Mouse (Mus musculus) MEL (cell line): Measurements from ENCODE around the gene As3mt. TPM values are rescaled to one million over a fixed set of nuclear protein-coding genes. Genes with fewer than 3 reads are reported as not detected.
A peak's percentile ranks its signal among the peaks of the same experiment; 100 is the strongest.

Experiments used
- DNase-seq: peaks from one replicate; pipeline ENCODE4 v3.0.0; 2011; ENCODE audit warnings: low read depth, low spot score
- H3K27ac ChIP-seq: 2 replicates; pipeline ENCODE4 v1.5.1; 2012; ENCODE audit warnings: low read depth, mild to moderate bottlenecking, control low read depth, low read length, moderate library complexity; ENCODE audit not compliant: control insufficient read depth
- H3K27me3 ChIP-seq, 2 experiments: fragments of 150-350 bp in 1 of 2; sonication (generic) in 1 of 2; 2 replicates each; pipeline ENCODE4 v1.6.1; 2012; ENCODE audit warnings: low read length in 2 of 2, mild to moderate bottlenecking in 2 of 2, improper control_type of control experiment in 1 of 2, moderate library complexity in 1 of 2; ENCODE audit not compliant: insufficient read depth in 2 of 2, control insufficient read depth in 1 of 2
- H3K36me3 ChIP-seq, 2 experiments: 2 replicates each; pipeline ENCODE4 v1.6.1; 2012 to 2014; ENCODE audit warnings: low read length in 2 of 2, improper control_type of control experiment in 1 of 2, inconsistent platforms in 1 of 2, mild to moderate bottlenecking in 1 of 2; ENCODE audit not compliant: insufficient read depth in 2 of 2, control insufficient read depth in 1 of 2
- H3K4me1 ChIP-seq, 2 experiments: fragments of 150-350 bp in 1 of 2; sonication (generic) in 1 of 2; 2 replicates each; pipeline ENCODE4 v1.6.1; 2012; ENCODE audit warnings: low read length in 2 of 2, improper control_type of control experiment in 1 of 2, mild to moderate bottlenecking in 1 of 2; ENCODE audit not compliant: insufficient read depth in 2 of 2, control insufficient read depth in 1 of 2
- H3K4me3 ChIP-seq, 2 experiments: fragments of 150-350 bp in 1 of 2; sonication (generic) in 1 of 2; 2 replicates each; pipeline ENCODE4 v1.5.1; 2012; ENCODE audit warnings: low read depth in 2 of 2, low read length in 2 of 2, mild to moderate bottlenecking in 2 of 2, moderate library complexity in 2 of 2, control low read depth in 1 of 2, improper control_type of control experiment in 1 of 2; ENCODE audit not compliant: control insufficient read depth in 1 of 2, insufficient read depth in 1 of 2
- H3K79me2 ChIP-seq: 2 replicates; pipeline ENCODE4 v1.6.1; 2012; ENCODE audit warnings: mild to moderate bottlenecking, low read length, moderate library complexity; ENCODE audit not compliant: control insufficient read depth, poor library complexity, insufficient read depth
- H3K9ac ChIP-seq: 2 replicates; pipeline ENCODE4 v1.6.1; 2012; ENCODE audit warnings: low read depth, mild to moderate bottlenecking, control low read depth, low read length, moderate library complexity; ENCODE audit not compliant: control insufficient read depth, poor library complexity, severe bottlenecking
- H3K9me3 ChIP-seq: fragments of 150-350 bp; sonication (generic); replicated peaks from 2 replicates; pipeline ENCODE4 v1.6.1; 2012; ENCODE audit warnings: mild to moderate bottlenecking, low read length, improper control_type of control experiment, moderate library complexity; ENCODE audit not compliant: insufficient read depth
- CTCF ChIP-seq, 3 experiments: IDR thresholded peaks in 2 of 3; conservative IDR thresholded peaks in 1 of 3; 2 replicates each; pipeline ENCODE4 v1.5.1; 2011 to 2012; ENCODE audit warnings: low read length in 3 of 3, low read depth in 2 of 3, mild to moderate bottlenecking in 2 of 3, improper control_type of control experiment in 1 of 3, inconsistent platforms in 1 of 3, mixed read lengths in 1 of 3, moderate library complexity in 1 of 3; ENCODE audit not compliant: control insufficient read depth in 1 of 3, insufficient read depth in 1 of 3, poor library complexity in 1 of 3, severe bottlenecking in 1 of 3
- E2F4 ChIP-seq: IDR thresholded peaks from 2 replicates; pipeline ENCODE4 v1.6.1; 2011; ENCODE audit warnings: low read depth, low read length, improper control_type of control experiment, borderline replicate concordance
- EP300 ChIP-seq, 2 experiments: IDR thresholded peaks; 2 replicates each; pipeline ENCODE4 v1.6.1; 2011; ENCODE audit warnings: improper control_type of control experiment in 2 of 2, low read length in 2 of 2, low read depth in 1 of 2, mild to moderate bottlenecking in 1 of 2
- GATA1 ChIP-seq: IDR thresholded peaks from 2 replicates; pipeline ENCODE4 v1.6.1; 2011; ENCODE audit warnings: low read depth, low read length, improper control_type of control experiment
- MAX ChIP-seq: IDR thresholded peaks from 2 replicates; pipeline ENCODE4 v1.6.1; 2011; ENCODE audit warnings: low read length, improper control_type of control experiment
- SIN3A ChIP-seq: IDR thresholded peaks from 2 replicates; pipeline ENCODE4 v1.6.1; 2012; ENCODE audit warnings: low read length, improper control_type of control experiment, inconsistent platforms
- SMC3 ChIP-seq: IDR thresholded peaks from 2 replicates; pipeline ENCODE4 v1.6.1; 2011; ENCODE audit warnings: low read depth, low read length, improper control_type of control experiment
- TBP ChIP-seq: IDR thresholded peaks from 2 replicates; pipeline ENCODE4 v1.8.0; 2011; ENCODE audit warnings: low read depth, low read length, improper control_type of control experiment
- TCF12 ChIP-seq: IDR thresholded peaks from 2 replicates; pipeline ENCODE4 v1.6.1; 2014; ENCODE audit warnings: low read depth, mild to moderate bottlenecking, inconsistent platforms, low read length, improper control_type of control experiment, moderate library complexity
- UBTF ChIP-seq: IDR thresholded peaks from 2 replicates; pipeline ENCODE4 v1.6.1; 2012; ENCODE audit warnings: low read depth, mild to moderate bottlenecking, inconsistent platforms, low read length, improper control_type of control experiment, moderate library complexity, borderline replicate concordance; ENCODE audit not compliant: insufficient read depth
- polyA plus RNA-seq, 2 experiments: library from polyadenylated mRNA; stranded (reverse) in 1 of 2; unstranded in 1 of 2; fragments of >175 nt in 1 of 2; fragments of >200 nt in 1 of 2; gene quantifications; 2 replicates each; pipeline versions ENCODE4 v1.2.1 to v1.2.4; 2012; ENCODE audit warnings: low replicate concordance in 2 of 2, low read depth in 1 of 2; ENCODE audit not compliant: insufficient read length in 2 of 2, insufficient read depth in 1 of 2, missing spikeins in 1 of 2
- total RNA-seq: library from RNA; depleted of rRNA; stranded (reverse); fragments of 300-350 nt; gene quantifications from 2 replicates; pipeline ENCODE4 v1.2.3, GENCODE M21; 2012

The As3mt gene
- total and polyA plus RNA-seq, 3 experiments: 17.0 to 52.2 TPM; not detected in 1

DNA sequence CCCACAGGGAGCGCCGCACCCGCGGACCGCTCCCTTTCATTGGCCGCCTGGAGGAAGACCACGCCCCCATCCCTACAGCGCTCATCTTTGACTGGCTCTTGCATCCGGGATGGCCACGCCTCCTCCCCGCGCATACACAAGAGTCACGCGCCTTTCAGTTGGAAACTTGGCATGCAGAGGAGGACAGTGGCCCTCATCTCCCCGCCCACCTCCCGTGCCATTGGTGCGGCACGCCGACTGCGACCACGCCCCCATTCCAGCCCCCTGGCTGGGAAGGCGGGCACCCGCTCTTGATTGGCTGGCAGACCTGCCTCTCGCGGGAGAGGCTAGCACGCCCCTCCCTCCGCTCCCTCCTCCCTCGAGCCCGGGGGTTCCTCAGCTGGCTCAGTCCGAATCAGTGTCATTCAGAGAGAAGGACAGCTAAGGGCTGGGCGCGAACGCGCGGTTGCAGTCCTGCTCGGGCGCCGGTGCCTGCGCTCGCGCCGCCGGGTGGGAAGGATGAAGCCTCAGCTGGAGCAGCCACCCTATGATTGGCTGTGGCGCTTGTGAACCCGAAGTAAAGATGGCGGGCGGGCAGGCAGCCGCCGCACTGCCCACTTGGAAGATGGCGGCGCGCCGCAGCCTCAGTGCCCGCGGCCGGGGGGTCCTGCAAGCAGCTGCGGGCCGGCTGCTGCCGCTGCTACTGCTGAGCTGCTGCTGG is 54.1 kb downstream of the As3mt start, which contains the start of gene Cnnm2 (continued):
- TF ChIP-seq GATA1 (no peak), CTCF (IDR thresholded peaks at IDR 0.05 in 2 of 3, conservative IDR thresholded peaks at IDR 0.05 in 1 of 3; ENCODE audit: control insufficient read depth in 1 of 3, insufficient read depth in 1 of 3, low read depth in 2 of 3, low read length in 3 of 3, poor library complexity in 1 of 3, severe bottlenecking in 1 of 3) (peak in 1 of 3 experiments; percentile 4; a peak in 1 of 6 replicates), TBP (peak; percentile 61), SMC3 (no peak; the same call in 1 of the 2 replicates)

DNA sequence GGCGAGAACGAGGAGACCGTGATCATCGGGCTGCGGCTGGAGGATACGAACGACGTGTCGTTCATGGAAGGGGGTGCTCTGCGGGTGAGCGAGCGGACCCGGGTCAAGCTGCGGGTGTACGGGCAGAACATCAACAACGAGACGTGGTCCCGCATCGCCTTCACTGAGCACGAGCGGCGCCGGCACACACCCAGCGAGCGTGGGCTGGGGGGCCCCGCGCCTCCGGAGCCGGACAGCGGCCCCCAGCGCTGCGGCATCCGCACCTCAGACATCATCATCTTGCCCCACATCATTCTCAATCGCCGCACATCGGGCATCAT is 54.7 kb downstream of the As3mt start:
- H3K4me1 ChIP-seq: peaks cover 22 to 24% of the 10 kb centered on the region in 2 experiments
- no peak for DNase-seq
- H3K4me3 ChIP-seq: peak overlapping the region; percentile 67 to 96
- H3K79me2 ChIP-seq: no peaks in the 10 kb centered on the region; the same call in 1 of the 2 replicates
- H3K27ac ChIP-seq: peak overlapping the region; percentile 36
- peak overlapping the region; percentile 77 for H3K9ac ChIP-seq
- H3K36me3 ChIP-seq: peaks cover 0 to 28% of the 10 kb centered on the region in 2 experiments; a peak in 2 of 4 replicates
- peaks cover 2 to 12% of the 10 kb centered on the region in 2 experiments; a peak in 3 of 4 replicates for H3K27me3 ChIP-seq
- no peaks in the 10 kb centered on the region for H3K9me3 ChIP-seq
- 0 out of 4 replicates have a peak, but pooled peaks of 1 of the 2 experiments have one; percentile 10 for TF ChIP-seq EP300 (IDR thresholded peaks at IDR 0.05; ENCODE audit: low read depth in 1 of 2, low read length in 2 of 2)
- TF ChIP-seq CTCF (IDR thresholded peaks at IDR 0.05 in 2 of 3, conservative IDR thresholded peaks at IDR 0.05 in 1 of 3; ENCODE audit: control insufficient read depth in 1 of 3, insufficient read depth in 1 of 3, low read depth in 2 of 3, low read length in 3 of 3, poor library complexity in 1 of 3, severe bottlenecking in 1 of 3): no peak
- TF ChIP-seq UBTF: 0 out of 2 replicates have a peak, but pooled peaks have one; percentile 62
- no peak for TF ChIP-seq SIN3A
- TF ChIP-seq E2F4: no peak

DNA sequence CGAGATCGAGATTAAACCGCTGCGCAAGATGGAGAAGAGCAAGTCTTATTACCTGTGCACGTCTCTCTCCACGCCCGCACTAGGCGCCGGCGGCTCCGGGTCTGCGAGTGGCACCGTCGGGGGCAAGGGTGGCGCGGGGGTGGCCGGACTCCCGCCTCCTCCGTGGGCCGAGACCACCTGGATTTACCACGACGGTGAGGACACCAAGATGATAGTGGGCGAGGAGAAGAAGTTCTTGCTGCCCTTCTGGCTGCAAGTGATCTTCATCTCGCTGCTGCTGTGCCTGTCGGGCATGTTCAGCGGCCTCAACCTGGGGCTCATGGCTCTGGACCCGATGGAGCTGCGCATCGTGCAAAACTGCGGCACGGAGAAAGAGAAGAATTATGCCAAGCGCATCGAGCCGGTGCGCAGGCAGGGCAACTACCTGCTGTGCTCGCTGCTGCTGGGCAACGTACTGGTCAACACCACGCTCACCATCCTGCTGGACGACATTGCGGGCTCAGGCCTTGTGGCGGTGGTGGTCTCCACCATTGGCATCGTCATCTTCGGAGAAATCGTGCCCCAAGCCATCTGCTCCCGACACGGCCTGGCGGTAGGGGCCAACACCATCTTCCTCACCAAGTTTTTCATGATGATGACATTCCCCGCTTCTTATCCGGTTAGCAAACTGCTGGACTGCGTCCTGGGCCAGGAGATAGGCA is 55.2 kb downstream of the As3mt start:
- H3K4me1 ChIP-seq: peaks cover 23 to 24% of the 10 kb centered on the region in 2 experiments
- peak; percentile 67 for DNase-seq
- peaks cover 2 to 12% of the 10 kb centered on the region in 2 experiments; a peak in 3 of 4 replicates for H3K27me3 ChIP-seq

More for the DNA sequence above, 55.2 kb downstream of the As3mt start:
- H3K9ac ChIP-seq: peak overlapping the region; percentile 77
- H3K79me2 ChIP-seq: no peaks in the 10 kb centered on the region; the same call in 1 of the 2 replicates
- H3K27ac ChIP-seq: no peak overlapping the region
- H3K9me3 ChIP-seq: no peaks in the 10 kb centered on the region
- H3K36me3 ChIP-seq: peaks cover 0 to 30% of the 10 kb centered on the region in 2 experiments; a peak in 2 of 4 replicates
- H3K4me3 ChIP-seq: peak overlapping the region; percentile 67 to 96
- TF ChIP-seq TCF12 (0 out of 2 replicates have a peak, but pooled peaks have one; percentile 12), MAX (no peak)
